Mouse (Mus musculus) thymus, adult 2 months (tissue): ENCODE results near the gene Slc6a11.

Experiments used
- CTCF ChIP-seq: fragments of 200-500 bp; IDR thresholded peaks from 2 replicates; pipeline ENCODE4 v1.5.1; 2012; ENCODE audit warnings: mild to moderate bottlenecking, control low read depth, low read length, moderate library complexity, borderline replicate concordance; ENCODE audit not compliant: control insufficient read depth, poor library complexity, insufficient read depth; ENCODE audit errors: extremely low read depth
- POLR2A ChIP-seq: fragments of 200-500 bp; IDR thresholded peaks from 2 replicates; pipeline ENCODE4 v1.6.1; 2012; ENCODE audit warnings: mild to moderate bottlenecking, low read length, control low read depth, moderate library complexity; ENCODE audit not compliant: control insufficient read depth, poor library complexity, insufficient read depth; ENCODE audit errors: extremely low read depth

DNA sequence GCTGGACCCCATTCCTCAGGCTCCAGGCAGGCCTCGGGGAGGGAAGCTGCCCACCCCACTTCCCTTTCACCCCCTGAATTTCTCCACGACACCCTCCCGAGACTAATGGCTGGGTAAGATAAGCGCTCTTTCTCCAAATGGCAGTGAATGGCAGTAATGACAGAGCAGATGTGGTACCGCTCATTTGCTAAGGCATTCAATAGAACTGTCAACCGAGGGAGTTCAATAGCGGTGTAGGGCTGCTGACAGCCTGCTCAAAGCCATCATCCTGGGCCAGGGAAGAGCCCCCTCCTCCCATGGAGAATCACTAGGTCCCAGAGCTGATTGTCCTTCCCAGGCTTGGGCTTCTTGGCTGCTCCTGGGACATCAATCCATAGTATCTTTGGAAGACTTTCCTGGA lies 158.1 kb downstream of the Slc6a11 start:
- no peak for TF ChIP-seq CTCF
- TF ChIP-seq POLR2A, result no peak
